22 mouse cellular contexts compared by ENCODE assay signal in genomic region chr7:77152909-77153308, GRCm38 (mm10).
DNase-seq lines count a peak whose midpoint lies in the region; ATAC-seq lines count a peak whose summit lies in the region.
"Had no signal": no experiment of that assay in that cellular context is flagged by ENCODE, and none has a peak within 500 bp of the region (broad histone marks: within the 10 kb centered on the region; RNA-seq: fewer than 3 reads in every experiment).

No protein-coding gene starts in this region.

- H3K27ac ChIP-seq in forebrain, embryonic 13.5 days, result no peak overlapping the region
- H3K27ac ChIP-seq in forebrain, embryonic 10.5 days, result no peak overlapping the region
- H3K27ac ChIP-seq in kidney, embryonic 16.5 days (ENCODE audit: low read length), result peak overlapping the region; percentile 6
- H3K27ac ChIP-seq: heart, adult 2 months; limb, embryonic 10.5 days; limb, embryonic 15.5 days; liver, embryonic 13.5 days had no signal

- no peak overlapping the region for H3K4me3 ChIP-seq in forebrain, embryonic 13.5 days
- H3K4me3 ChIP-seq in forebrain, embryonic 10.5 days, result no peak overlapping the region
- H3K4me3 ChIP-seq in kidney, embryonic 16.5 days (ENCODE audit: low read length), result no peak overlapping the region
- H3K4me3 ChIP-seq: heart, adult 2 months; heart, embryonic 12.5 days; limb, embryonic 10.5 days; limb, embryonic 15.5 days; liver, embryonic 13.5 days had no signal

- no peaks in the 10 kb centered on the region for H3K27me3 ChIP-seq in forebrain, embryonic 13.5 days
- H3K27me3 ChIP-seq in forebrain, embryonic 10.5 days (ENCODE audit: poor library complexity, severe bottlenecking), result no peaks in the 10 kb centered on the region
- no peaks in the 10 kb centered on the region for H3K27me3 ChIP-seq in kidney, embryonic 16.5 days (ENCODE audit: insufficient read depth, low read length)
- H3K27me3 ChIP-seq: heart, embryonic 12.5 days; limb, embryonic 15.5 days; liver, embryonic 13.5 days had no signal

- H3K4me1 ChIP-seq in forebrain, embryonic 13.5 days, result peaks cover 12% of the 10 kb centered on the region
- peaks cover 14% of the 10 kb centered on the region for H3K4me1 ChIP-seq in forebrain, embryonic 10.5 days
- peaks cover 11% of the 10 kb centered on the region for H3K4me1 ChIP-seq in kidney, embryonic 16.5 days (ENCODE audit: insufficient read depth, low read length)
- H3K4me1 ChIP-seq: heart, embryonic 12.5 days; limb, embryonic 15.5 days; liver, embryonic 13.5 days had no signal

- WGBS in forebrain, embryonic 13.5 days, result 43% methylated on average over 1 of the region's 1 CpGs
- 54% methylated on average over 1 of the region's 1 CpGs for WGBS in forebrain, embryonic 10.5 days
- 43% methylated on average over 1 of the region's 1 CpGs for WGBS in kidney, embryonic 16.5 days

- no peaks in the 10 kb centered on the region for H3K9me3 ChIP-seq in forebrain, embryonic 13.5 days (replicated peaks)
- H3K9me3 ChIP-seq in forebrain, embryonic 10.5 days, result no peaks in the 10 kb centered on the region
- no peaks in the 10 kb centered on the region for H3K9me3 ChIP-seq in kidney, embryonic 16.5 days (ENCODE audit: low read length)
- H3K9me3 ChIP-seq: heart, embryonic 12.5 days; limb, embryonic 10.5 days; limb, embryonic 15.5 days; liver, embryonic 13.5 days had no signal

- no peaks in the 10 kb centered on the region for H3K36me3 ChIP-seq in forebrain, embryonic 13.5 days (ENCODE audit: poor library complexity, severe bottlenecking)
- no peaks in the 10 kb centered on the region for H3K36me3 ChIP-seq in forebrain, embryonic 10.5 days (replicated peaks)
- no peaks in the 10 kb centered on the region for H3K36me3 ChIP-seq in kidney, embryonic 16.5 days (ENCODE audit: insufficient read depth, low read length)
- H3K36me3 ChIP-seq: heart, embryonic 12.5 days; limb, embryonic 10.5 days; limb, embryonic 15.5 days; liver, embryonic 13.5 days had no signal

- H3K9ac ChIP-seq in forebrain, embryonic 13.5 days, result no peak overlapping the region
- no peak overlapping the region for H3K9ac ChIP-seq in kidney, embryonic 16.5 days (replicated peaks; ENCODE audit: low read length)
- H3K9ac ChIP-seq: heart, embryonic 12.5 days; limb, embryonic 15.5 days; liver, embryonic 13.5 days had no signal

- ATAC-seq in forebrain, embryonic 13.5 days, result peak; percentile 58
- no peak for ATAC-seq in kidney, embryonic 16.5 days (ENCODE audit: low FRiP score, low TSS enrichment)
- ATAC-seq in hematopoietic stem cell, adult 5-6 weeks (replicated peaks in 1 of 2; ENCODE audit: insufficient read depth in 1 of 2, low FRiP score in 2 of 2, low TSS enrichment in 1 of 2, low read depth in 1 of 2, poor library complexity in 2 of 2, severe bottlenecking in 2 of 2), result peak; percentile 74 to 85
- no peak for ATAC-seq in erythroid progenitor cell, adult 5-6 weeks (replicated peaks; ENCODE audit: low FRiP score, poor library complexity, severe bottlenecking)

- DNase-seq in forebrain, embryonic 10.5 days (ENCODE audit: extremely low spot score, low spot score), result no peak
- DNase-seq in kidney, postnatal 4 days, result no peak
- DNase-seq in retina, postnatal 1 day, result no peak
- DNase-seq: adrenal gland, postnatal 14 days; cerebellum, adult 18-20 months; cerebellum, postnatal 10 days; heart, adult 2 months; heart, postnatal 4 days; kidney, adult 11 months; layer of hippocampus, adult 9-11 months; liver, embryonic 13.5 days; lung, adult 18-20 months; lung, postnatal 10 days; thymus, adult 2 months; thymus, postnatal 36 days had no signal

- no peak overlapping the region for H3K4me2 ChIP-seq in forebrain, embryonic 13.5 days
- H3K4me2 ChIP-seq in kidney, embryonic 16.5 days (replicated peaks; ENCODE audit: low read depth, low read length), result no peak overlapping the region
- H3K4me2 ChIP-seq: heart, embryonic 12.5 days; limb, embryonic 15.5 days; liver, embryonic 13.5 days had no signal

Comparison
In these comparisons a context has a peak if more than half of its experiments do, and no peak if none do; other contexts are left out.
1. ATAC-seq: peak in forebrain, embryonic 13.5 days (single experiment) and hematopoietic stem cell, adult 5-6 weeks (2 of 2); none in kidney, embryonic 16.5 days (single experiment) and erythroid progenitor cell, adult 5-6 weeks (single experiment).